Mouse (Mus musculus): Measurements from ENCODE around the gene Ints12. TPM values are rescaled to one million over a fixed set of nuclear protein-coding genes. Genes with fewer than 3 reads are reported as not detected.

Gene Ints12
- polyA plus RNA-seq, 1 experiment from 2014 or later: 12.5 TPM

DNA sequence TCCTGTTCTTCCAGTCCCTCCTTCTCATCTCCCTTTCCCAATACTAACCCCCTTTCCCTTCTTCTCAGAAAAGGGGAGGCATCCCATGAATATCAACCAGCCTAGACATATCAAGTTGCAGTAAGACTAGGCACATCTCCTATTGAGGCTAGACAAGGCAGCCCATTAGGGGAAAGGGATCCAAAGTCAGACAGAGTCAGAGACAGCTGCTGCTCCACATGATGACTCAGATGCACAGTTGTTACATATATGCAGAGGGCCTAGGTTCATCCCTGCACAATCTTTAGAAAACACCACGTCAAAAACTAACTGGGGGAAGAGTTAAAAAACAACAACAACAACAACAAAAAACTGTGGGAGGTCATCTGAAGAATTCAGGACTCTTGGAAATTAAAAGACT lies 61.2 kb downstream of the Ints12 start:
- 44% methylated on average over 1 of the region's 1 CpGs for WGBS (ENCODE audit: insufficient replicate concordance)
- Histone ChIP-seq H3K4me3 (no peak overlapping the region), H3K4me2 (no peak overlapping the region), H3K9ac (no peak overlapping the region), H3K9me3 (replicated peaks) (no peaks in the 10 kb centered on the region), H3K27ac (no peak overlapping the region), H3K27me3 (replicated peaks) (no peaks in the 10 kb centered on the region), H3K4me1 (no peaks in the 10 kb centered on the region), H3K36me3 (no peaks in the 10 kb centered on the region)
- no peak for ATAC-seq

DNA sequence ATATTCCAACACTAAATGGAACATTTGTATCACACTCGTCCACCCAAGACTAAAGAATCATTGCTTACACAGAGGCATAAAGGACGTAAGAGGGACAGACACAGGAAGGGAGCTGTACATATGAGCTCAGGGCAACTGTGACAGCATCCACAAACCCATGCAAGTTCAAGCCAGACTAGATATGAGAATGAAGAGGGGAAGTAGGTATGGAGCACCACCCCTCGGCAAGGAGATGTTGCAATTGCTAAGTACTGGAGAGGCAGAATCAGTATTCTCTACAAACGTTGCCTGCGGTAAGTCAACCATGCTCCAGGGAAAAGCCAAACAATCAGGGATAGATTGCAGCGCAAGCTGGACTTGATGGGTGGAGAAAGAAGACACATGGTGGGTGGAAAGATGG lies 62.0 kb downstream of the Ints12 start:
- no peak for ATAC-seq
- H3K27ac ChIP-seq: no peak overlapping the region
- no peak overlapping the region for H3K4me3 ChIP-seq
- H3K4me2 ChIP-seq: no peak overlapping the region
- no peaks in the 10 kb centered on the region for H3K27me3 ChIP-seq (replicated peaks)
- no peaks in the 10 kb centered on the region for H3K36me3 ChIP-seq
- H3K4me1 ChIP-seq: no peaks in the 10 kb centered on the region
- no peak overlapping the region for H3K9ac ChIP-seq
- 59% methylated on average over 6 of the region's 6 CpGs for WGBS (ENCODE audit: insufficient replicate concordance)
- H3K9me3 ChIP-seq (replicated peaks): no peaks in the 10 kb centered on the region

- Histone ChIP-seq H3K36me3 (no peaks in the 10 kb centered on the region), H3K27me3 (replicated peaks) (no peaks in the 10 kb centered on the region), H3K9me3 (replicated peaks) (no peaks in the 10 kb centered on the region), H3K27ac (no peak overlapping the region), H3K9ac (no peak overlapping the region), H3K4me1 (no peaks in the 10 kb centered on the region), H3K4me2 (no peak overlapping the region), H3K4me3 (no peak overlapping the region)
- no peak for ATAC-seq
- 67% methylated on average over 8 of the region's 8 CpGs for WGBS (ENCODE audit: insufficient replicate concordance)
Observed at GRCm38 (mm10) chr3:133154683-133155082, 63.0 kb downstream of the Ints12 start.

GRCm38 (mm10) chr3:133158260-133158659 lies 66.6 kb downstream of the Ints12 start:
- no peak overlapping the region for H3K4me3 ChIP-seq
- H3K9ac ChIP-seq: no peak overlapping the region
- ATAC-seq: no peak
- no peaks in the 10 kb centered on the region for H3K36me3 ChIP-seq
- H3K27ac ChIP-seq: no peak overlapping the region
- no peak overlapping the region for H3K4me2 ChIP-seq
- H3K4me1 ChIP-seq: no peaks in the 10 kb centered on the region
- 61% methylated on average over 5 of the region's 5 CpGs for WGBS (ENCODE audit: insufficient replicate concordance)
- no peaks in the 10 kb centered on the region for H3K9me3 ChIP-seq (replicated peaks)
- H3K27me3 ChIP-seq (replicated peaks): no peaks in the 10 kb centered on the region

Other genes with a start within 250 kb of the Ints12 start
- 2.7 and 3.3 TPM in 2 replicates for gene Npnt, start 141.5 kb upstream of the Ints12 start, polyA plus RNA-seq (2016; fragmentation: Nextera tagmentation; extraction: Ambion mirVana)
- gene Gstcd, start 193 bp downstream of the Ints12 start, polyA plus RNA-seq (2016; fragmentation: Nextera tagmentation; extraction: Ambion mirVana): 5.9 and 6.3 TPM in 2 replicates
- gene Arhgef38, start 143.1 kb downstream of the Ints12 start, polyA plus RNA-seq (2016; fragmentation: Nextera tagmentation; extraction: Ambion mirVana): not detected in 2 replicates
- gene Ppa2, start 218.3 kb downstream of the Ints12 start, polyA plus RNA-seq (2016; fragmentation: Nextera tagmentation; extraction: Ambion mirVana): 68.4 and 71.8 TPM in 2 replicates

All from liver, embryonic 12.5 days (tissue).